Mouse (Mus musculus) hematopoietic stem cell, adult 5-6 weeks (primary cell): Measurements from ENCODE around the gene Pdcd2l. TPM values are rescaled to one million over a fixed set of nuclear protein-coding genes. Genes with fewer than 3 reads are reported as not detected.

Experiments used
- ATAC-seq, 2 experiments: fragments of 125-278 bp in 1 of 2; replicated peaks in 1 of 2; 2 replicates each; pipeline ENCODE4 v1.8.0; 2016 to 2017; ENCODE audit warnings: inconsistent platforms in 2 of 2, mild to moderate bottlenecking in 2 of 2, moderate number of reproducible peaks in 2 of 2, low read depth in 1 of 2, moderate TSS enrichment in 1 of 2; ENCODE audit not compliant: low FRiP score in 2 of 2, poor library complexity in 2 of 2, severe bottlenecking in 2 of 2, insufficient read depth in 1 of 2, low TSS enrichment in 1 of 2
- total RNA-seq: library from RNA; stranded (forward); fragments of 172-1452, 232-1000 nt; gene quantifications from 2 replicates; pipeline ENCODE4 v1.2.3, GENCODE M21; 2017

Pdcd2l gene
- total RNA-seq, 1 experiment from 2014 or later, result 19.7 TPM

DNA sequence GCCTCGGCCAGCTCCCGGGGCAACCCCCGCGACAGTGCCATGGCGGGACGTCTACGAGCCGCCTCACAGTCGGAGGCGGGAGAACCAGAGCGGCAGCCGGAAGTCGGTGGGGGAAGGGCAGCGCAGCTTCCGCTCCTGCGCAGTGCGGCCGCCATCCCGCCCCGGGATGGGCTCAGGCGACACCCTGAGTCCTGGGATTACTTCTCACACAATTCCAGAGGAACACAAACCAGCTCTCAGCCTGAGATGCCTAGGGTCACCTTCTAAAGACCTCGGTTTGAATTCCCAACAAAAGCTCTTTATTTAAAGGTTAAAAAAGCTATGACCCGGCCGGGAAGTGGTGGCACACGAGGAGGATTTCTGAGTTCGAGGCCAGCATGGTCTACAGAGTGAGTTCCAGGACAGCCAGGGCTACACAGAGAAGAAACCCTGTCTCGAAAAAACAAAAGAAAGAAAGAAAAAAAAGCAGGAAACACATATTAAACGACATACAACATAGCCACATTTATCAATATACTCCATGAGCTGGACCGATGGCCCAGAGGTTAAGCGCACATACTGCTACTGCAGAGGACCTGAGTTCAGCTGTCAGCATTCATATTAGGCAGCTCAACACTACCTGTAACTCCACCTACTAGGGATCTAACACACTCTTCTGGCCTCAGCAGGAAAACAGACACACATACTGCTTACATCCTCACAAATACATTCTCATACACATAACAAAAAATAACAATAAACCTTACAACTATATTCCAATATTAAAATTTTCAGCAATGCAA lies 27.8 kb downstream of the Pdcd2l start:
- ATAC-seq, result peak; percentile 94 to 98

DNA sequence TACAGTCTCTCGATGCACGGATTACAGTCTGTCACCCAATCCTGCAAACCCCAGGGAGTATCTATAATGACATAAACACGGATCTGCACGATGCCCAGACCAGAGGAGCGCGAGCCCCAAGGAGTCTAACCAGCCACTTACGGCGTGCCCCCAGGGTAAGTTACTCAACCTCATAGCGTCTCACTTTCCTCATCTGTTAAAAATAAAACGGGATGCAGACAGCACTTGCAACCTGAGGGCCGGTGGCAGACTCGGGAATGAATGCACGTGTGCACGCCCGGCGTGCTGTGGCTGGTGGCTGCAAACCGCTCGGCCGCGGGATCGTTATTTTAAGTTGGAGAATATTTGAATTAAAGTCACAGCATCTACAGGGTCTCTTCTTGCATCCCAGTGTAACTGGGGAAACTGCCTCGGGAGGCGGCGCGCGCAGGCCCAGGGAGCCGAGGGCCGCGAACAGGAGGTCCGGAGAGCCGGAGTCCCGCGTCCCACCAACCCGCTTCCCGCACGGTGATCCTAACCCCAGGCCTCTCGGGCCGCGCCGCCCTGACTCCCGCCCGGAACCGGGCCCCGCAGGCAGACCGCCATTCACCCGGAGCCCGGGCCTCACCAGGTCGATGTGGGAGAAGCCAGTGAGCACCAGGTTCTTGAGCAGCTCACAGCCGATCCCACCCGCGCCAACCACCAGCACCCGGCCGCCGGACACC lies 28.5 kb downstream of the Pdcd2l start:
- ATAC-seq, result no peak; a peak in 2 of 4 replicates

DNA sequence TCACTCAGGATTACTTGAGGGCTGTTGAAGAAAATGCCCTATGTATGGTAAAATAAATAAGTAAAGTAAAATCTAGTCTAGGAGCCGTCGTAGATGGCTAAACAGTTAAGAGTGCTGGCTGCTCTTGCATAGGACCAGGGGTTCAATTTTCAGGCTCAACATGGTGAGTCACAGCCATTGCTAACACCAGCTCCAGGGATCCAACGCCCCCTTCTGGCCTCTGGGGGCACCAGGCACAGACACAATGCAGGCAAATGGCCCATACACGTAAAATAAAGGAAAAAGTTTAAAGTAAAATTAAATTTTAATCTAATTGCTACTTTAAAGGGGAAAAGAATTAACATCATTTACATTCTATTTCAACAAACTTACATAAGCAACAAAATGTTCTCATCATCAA lies 29.6 kb downstream of the Pdcd2l start:
- peak in 1 of 2 experiments; percentile 64; a peak in 1 of 4 replicates for ATAC-seq

DNA sequence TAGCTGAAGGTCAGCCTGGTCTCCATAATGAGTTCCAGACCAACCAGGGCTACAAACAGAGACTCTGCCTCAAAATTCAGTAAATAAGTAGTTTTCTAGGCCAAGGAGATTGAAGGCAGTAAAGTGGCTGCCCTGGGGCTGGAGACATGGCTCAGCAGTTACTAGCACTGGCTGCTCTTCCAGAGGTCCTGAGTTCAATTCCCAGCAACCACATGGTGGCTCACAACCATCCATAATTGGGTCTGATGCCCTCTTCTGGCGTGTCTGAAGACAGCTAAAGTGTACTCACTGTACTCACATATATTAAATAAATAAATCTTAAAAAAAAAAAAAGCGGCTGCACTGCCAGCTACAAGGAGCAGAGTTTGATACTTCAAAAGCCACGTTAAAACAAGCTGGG lies 30.5 kb downstream of the Pdcd2l start:
- ATAC-seq, result no peak

DNA sequence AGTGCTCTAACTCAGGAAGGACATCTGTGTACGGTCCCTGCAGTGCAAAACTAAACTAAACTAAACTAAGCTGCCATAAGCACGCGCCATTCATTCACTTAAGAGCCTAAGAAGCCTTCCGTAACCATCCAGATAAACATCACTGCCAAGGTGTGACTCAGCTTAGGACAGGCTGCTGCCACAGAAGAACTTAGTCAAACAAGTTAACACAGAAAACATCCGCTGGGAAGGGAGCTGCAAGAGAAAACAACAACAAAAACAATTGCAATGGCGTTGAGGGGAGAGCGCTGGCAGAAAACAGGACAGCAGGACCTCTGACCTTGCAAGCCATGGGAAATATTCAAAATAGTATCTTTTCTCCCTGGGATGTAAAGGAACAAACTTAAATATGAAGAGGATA lies 31.8 kb downstream of the Pdcd2l start:
- ATAC-seq, result no peak

DNA sequence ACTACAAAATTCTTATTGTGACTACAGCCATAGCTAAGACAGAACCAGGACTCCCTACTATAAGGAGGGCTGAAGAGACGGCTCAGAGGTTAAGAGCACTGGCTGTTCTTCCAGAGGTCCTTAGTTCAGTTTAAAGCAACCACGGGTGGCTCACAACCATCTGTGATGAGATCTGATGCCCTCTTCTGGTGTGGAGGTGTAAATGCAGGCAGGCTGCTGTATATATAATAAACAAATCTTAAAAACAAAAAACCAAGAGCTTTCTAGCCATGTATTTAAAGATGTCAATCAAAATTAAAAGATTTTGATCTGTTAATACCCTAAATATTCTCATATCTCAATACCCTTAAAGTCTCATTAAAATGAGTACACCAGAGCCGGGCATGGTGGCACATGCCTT lies 37.3 kb downstream of the Pdcd2l start:
- no peak for ATAC-seq

DNA sequence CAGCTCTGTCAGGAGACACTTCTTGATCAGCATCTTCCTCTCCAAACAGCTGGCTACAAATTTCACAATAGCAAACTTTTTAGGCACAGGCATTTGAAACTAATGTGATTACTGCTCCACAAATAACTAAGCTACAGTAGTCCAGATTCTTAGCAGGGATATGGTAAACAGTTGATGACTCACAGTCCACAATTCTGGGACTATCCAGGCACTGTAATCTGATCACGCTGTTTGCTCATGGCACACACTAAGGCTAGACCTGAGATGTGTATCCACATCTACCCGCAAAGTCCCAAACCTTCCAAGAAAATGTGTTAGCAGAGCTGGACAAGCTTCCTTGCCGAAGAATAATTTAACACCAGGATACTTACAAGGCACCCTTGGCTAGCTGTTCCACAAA lies 38.5 kb downstream of the Pdcd2l start:
- no peak for ATAC-seq

DNA sequence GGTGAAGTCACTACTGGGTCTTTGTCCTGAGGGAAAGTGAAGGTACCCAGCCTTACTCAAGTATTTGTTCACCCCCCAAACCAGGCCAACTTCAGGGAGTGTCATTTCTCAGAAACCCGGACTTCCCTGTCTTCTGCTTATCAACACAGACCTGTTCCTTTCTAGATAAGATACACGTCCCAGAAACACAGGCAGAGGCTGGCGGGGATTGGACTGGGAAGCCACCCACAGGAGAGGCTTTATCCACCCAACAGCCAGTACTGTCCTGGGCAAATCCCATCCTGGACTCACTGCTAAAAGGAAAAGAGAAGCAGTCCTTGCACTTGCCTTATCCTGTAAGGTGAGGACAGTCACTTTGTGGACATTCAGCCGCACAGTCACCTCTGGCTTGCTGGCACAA lies 49.3 kb downstream of the Pdcd2l start:
- ATAC-seq, result no peak

DNA sequence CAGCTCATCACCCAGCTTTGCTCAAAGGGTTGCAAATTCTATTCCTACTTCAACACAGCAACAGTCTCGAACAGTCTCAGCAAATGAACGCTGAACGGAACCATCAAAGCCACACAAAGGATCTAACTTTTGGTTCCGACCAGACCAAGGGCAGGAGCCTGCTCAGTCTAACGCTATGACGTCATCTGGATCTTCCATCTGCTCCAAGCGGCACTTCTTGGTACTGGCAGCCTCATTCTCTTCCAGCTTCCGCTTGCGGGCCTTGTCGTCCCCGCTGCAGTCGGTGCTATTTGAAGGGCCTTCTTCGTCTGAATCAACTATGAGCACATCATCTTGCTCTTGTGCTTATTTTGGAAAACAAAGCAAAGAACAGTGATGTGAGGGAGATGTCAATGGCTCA lies 55.3 kb downstream of the Pdcd2l start:
- no peak for ATAC-seq

DNA sequence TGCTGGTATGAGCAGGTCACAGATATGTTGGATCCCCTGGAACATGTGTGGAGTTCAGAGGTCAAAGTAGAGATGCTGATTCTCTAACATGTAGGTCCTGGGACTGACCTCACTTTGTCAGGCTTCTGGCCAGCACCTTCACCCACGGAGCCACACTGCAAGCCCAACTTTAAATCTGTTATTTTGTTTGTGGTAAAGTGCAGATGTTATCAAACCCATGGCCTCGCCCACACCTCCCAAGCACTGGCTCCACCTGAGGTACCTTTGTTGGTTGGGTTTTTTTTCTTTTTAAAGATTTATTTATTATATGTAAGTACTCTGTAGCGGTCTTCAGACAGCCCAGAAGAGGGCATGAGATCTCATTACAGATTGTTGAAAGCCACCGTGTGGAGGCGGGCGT lies 57.0 kb downstream of the Pdcd2l start:
- no peak for ATAC-seq

Other genes with a start within 250 kb of the Pdcd2l start
- gene Scgb2b27, start 182.7 kb downstream of the Pdcd2l start, total RNA-seq, result not detected in 2 replicates
- gene Scgb1b27, start 175.2 kb downstream of the Pdcd2l start, total RNA-seq, result not detected in 2 replicates
- not detected in 2 replicates for gene Scgb1b30, start 101.2 kb downstream of the Pdcd2l start, total RNA-seq
- gene Wtip, start 63.4 kb downstream of the Pdcd2l start, total RNA-seq, result 1.2 and 1.5 TPM in 2 replicates
- gene Uba2, start 27.1 kb downstream of the Pdcd2l start, total RNA-seq, result 152 and 171 TPM in 2 replicates
- gene Gpi1, start 33.7 kb upstream of the Pdcd2l start, total RNA-seq, result 325 and 357 TPM in 2 replicates
- gene Gm6096, start 54.4 kb upstream of the Pdcd2l start, total RNA-seq, result not detected in 2 replicates
- gene 4931406P16Rik, start 116.9 kb upstream of the Pdcd2l start, total RNA-seq, result 24.9 and 28.0 TPM in 2 replicates
- 73.0 and 92.6 TPM in 2 replicates for gene Lsm14a, start 196.7 kb upstream of the Pdcd2l start, total RNA-seq